Mouse (Mus musculus): ENCODE data around the gene Clip2.

DNA sequence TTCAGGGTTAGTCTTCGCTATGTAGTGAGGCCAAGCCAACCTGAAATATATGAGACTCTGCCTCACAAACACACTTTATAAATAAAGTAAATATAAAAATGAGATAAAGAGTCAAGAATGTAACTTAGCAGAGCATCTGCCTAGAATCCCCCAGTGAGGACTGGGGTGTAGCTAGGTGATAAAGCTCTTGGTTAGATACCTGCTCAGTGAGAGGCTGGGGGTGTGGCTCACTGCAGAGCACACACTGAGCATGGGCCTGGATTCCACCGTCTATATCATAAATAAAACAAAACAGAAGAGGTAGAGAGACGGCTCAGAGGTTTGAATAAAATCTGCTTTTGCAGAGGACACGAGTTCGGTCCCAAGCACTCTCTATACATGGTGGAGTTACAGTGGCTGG, 88.0 kb downstream of the Clip2 start:
- TF ChIP-seq CTCF (IDR thresholded peaks at IDR 0.05; ENCODE audit: borderline replicate concordance, insufficient read depth, low read length) (no peak), POLR2A (IDR thresholded peaks at IDR 0.05; ENCODE audit: low read depth, low read length) (no peak)
